Mouse (Mus musculus) mesoderm, embryonic 11.5 days (tissue): ENCODE data around the gene Pde4dip.

Experiments used
- DNase-seq: peaks from one replicate; pipeline ENCODE4 v3.0.0-alpha.2; 2012; ENCODE audit warnings: low read depth, low spot score

The Pde4dip gene

DNA sequence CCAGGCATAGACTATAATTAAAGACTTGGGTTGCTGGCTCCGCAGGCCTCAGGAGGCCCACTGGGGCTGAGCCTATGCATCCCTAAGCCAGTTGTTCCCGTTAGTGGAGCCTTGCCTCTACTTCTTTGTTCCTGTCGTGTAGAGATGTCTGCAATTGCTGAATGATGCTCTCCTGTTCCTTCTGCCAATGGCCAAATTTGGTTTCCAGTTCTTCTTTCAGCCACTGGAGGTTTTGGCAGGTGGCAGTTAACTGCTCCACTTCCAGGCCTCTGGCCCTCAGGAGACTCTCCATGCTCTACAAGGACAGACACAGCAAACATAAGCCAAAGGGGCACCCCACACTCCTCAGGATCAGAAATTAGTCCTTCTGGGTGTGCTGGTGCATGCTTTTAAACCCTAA lies 135.6 kb downstream of the Pde4dip start:
- no peak for DNase-seq

DNA sequence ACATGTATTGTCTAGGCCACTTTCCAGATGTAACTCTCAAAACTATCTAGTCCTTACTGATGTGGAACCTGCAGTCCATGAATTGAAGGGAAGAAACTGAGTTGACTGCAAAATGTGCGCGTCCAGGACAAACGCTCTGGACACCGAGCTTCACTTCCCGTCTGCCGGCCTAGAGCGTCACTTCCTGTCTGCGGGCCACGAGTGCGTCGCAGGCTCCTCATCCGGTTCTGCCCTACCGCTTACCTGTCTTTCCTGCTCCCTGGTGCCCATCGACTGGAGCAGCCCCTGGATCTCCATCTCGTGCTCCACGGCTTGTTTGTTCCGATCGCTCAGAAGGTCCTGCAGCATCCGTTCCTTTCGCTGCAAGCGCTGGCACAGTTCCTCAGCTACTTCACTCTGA lies 136.9 kb downstream of the Pde4dip start:
- no peak for DNase-seq

DNA sequence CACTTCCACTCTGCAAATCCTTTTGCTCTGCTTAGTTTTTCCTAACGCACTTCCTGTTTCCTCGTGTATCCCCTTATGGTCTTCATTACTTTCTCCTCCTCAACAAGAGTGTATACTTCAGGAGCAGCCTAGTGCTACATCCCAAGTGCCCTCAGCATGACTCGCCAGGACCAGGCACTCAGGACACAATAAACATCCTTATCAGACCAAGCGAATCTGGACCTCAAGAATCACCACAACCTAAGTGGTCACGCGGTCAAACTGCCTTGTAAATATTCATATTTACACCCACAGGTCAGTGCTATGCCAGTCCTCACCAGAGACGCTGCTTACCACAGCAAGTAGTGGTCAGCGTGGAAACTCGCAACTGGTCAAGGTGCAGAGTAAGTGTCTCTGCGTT lies 139.7 kb downstream of the Pde4dip start:
- no peak for DNase-seq

DNA sequence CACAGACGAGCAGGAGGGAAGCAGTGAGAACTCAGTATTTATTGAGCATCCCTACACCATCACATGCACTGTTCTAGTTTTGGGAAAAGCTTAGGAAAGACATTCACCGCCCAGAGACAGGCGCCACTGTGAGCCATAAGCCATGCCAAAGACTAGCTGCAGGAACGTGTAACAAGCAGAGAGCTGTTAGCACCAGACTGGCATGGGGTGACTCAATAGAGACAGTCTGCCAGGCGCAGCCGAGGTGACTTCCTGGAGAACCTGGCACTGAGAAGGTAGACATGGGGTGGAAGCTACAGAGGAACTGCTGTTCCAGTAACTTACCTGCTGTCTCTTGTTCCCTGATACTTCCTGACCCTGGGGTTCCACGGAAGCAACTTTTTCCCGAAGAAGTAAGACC lies 145.7 kb downstream of the Pde4dip start:
- DNase-seq: no peak

DNA sequence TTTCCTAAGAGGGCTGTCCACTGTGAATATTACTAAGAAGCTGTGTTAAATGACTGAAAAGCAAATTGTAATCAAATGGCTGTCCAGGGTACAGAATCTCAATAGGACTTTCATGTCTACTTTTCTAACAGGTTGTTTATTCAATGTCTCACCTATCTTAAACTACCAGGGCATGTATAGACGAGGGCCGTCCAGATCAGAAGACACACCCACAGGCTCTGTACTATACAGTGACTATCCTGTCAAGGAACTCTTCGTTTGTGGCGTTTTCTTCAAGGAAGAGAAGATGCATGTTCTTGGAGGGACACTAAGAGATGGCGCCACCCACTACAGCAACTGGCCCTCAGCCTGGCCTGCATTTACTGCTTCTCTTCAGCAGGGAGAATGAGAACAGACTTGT lies 152.9 kb downstream of the Pde4dip start:
- DNase-seq: no peak

DNA sequence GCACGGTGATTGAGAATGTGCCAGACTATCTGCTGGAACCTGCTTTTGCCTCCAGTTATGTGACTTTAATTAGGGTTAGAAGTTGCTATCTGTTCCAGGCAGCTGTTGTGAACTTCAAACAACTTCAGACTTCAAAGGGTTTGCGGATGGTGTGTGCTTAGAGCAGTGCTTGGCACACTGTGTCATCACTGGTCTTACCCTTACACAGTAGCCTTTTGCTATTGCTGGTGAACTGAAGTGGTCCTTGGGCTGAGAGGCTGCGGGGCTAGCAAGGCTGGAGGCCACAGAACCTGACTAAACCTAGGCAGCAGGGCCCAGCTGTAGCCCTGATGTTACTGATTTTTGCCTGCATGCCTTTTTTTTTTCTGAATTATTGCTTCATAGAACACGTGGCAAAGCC lies 154.2 kb downstream of the Pde4dip start:
- DNase-seq: no peak

DNA sequence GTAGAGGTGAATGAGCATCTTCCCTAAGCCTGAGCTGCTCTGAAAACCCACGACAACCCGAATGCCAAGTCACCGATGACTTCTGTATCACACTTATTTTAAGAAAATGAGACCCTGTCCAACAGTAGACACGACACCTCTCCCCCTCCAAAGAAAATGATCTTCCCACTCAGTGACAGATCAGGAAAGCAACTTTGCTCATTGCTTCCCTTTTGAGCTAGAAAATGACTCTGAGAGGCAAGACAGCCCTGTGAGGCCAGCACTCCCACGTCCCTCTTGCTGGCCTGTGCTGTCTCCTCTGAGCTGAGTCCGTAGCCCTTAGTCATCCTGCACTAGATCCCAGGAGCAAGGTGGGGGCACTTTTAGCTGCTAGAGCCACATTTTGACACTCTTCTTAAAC lies 155.9 kb downstream of the Pde4dip start:
- no peak for DNase-seq

DNA sequence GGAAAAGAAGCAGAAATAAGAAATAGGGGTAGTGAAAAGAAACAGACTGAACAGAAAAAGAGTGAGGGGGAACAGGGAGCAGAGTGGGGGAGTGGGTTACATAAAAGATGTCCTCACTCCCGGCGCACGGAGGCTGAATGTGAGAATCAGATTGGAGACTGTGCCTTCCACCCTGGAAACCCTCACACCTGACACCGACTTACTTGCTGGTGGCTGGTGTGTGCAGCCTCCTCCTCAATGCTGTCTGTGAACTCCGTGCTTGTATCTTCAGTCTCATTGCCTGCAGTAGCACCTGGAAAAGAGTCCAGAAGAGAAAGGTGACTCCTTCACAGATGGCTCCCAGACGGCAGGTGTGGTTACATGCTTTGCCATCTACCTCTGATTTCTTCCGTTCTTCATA lies 157.9 kb downstream of the Pde4dip start:
- DNase-seq: no peak

DNA sequence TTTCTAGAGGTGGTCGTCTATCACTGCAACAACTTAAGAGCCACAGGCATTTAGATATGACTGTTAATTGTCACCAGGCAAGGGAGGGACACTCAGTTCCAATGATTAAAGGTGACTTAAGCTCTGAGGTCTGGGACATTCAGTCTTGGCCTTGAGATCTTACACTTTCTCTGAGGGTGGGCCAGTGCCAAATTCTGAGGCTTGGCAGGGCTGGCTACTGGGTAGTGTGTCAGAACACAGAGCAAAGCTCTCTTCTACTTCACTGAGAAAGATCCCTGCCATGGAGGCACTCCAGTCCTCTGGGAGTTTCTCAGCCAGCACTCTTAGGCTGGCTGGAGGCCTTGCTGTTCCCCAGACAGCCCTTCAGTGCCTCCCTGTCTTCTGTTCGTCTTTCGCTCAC lies 158.4 kb downstream of the Pde4dip start:
- DNase-seq: no peak

DNA sequence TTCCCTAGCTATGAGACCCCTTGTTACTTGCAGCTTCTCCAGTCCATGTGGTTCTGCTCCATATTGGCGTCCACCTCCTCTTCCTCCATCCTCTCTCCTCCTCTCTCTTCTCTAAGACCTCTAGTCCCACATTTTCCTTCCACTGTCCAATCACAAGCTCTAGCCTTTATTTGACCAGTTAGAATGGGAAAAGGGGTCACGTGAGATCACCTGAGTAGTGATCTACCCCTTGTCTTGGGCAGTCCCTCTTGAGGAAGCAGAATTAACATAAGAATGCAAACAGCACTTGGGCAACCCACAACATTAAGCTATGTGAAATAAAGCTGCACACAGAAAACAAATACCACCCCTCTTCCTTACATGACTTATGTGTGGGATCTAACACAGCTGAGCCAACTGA lies 160.7 kb downstream of the Pde4dip start:
- no peak for DNase-seq

DNA sequence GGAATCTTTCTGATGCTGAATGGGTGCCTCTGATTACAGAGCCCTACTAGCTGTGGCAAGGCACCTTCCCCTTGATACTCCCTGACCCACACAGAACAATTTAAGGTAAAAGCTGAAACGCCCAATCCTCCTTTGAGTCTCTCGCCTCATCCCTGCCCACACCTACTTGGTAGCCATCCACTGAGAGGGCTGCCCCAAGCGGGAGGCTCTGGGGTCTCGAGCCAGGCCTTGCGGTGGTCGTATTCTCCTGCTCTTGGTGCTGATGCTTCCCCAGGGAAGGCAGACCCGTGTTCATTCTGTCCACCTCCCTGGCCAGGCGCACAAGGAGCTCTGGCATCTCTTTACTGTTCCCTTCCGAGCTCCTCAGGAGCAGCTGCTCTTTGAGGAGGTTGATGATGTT lies 169.4 kb downstream of the Pde4dip start:
- no peak for DNase-seq

DNA sequence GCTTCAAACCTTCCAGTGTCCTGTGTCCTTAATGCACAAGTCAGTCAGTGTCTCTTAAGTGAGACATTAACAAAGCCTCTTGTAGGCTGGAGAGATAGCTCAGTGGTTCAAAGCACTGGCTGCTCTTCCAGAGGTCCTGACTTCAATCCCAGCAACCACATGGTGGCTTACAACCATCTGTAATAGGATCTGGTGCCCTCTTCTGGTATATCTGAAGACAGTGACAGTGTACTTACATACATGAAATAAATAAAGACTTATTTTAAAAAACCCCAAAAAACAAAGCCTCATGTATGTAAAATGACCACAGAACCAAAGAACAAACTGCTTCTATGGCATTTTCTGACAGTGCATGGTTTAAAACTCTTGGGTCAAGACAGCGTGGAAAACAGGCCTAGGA lies 172.6 kb downstream of the Pde4dip start:
- DNase-seq: no peak

DNA sequence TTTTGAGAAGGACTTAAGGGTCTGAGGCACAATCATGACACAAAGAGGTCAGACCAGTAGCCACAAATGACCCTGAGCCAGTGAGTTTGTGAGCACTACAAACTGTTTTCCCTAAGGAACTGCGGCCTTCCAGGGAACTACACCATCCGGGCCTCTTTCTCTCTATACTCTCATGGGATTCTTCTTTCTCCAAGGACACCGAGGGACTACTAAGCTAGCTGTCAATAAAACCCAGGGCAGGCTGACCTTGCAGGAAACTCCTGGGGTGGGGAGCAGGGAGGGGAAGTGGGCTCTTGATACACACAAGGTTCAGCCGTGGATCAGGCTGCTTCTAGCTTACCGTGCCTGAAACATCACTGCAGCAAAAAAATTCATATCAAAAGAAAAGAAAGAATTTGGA lies 177.6 kb downstream of the Pde4dip start:
- DNase-seq: no peak

DNA sequence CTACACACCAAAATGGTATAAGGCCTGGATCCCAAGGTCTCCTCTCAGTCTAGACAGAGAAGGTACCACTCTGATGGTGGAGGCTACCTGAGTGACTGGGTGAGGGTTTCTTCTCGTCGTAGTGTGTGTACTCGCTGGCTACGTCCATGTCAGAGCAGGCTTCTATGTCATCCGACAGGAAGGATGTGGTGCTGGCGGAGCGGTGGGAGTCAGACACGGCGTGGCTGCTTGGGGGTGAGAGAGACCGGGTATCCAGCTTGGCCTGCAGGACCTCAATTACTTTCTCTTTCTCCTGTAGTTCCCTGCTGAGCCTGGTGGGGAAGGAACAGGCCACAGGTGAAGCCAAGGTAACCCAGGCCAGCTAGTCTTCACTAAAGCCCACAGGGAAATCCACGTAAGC lies 178.4 kb downstream of the Pde4dip start:
- no peak for DNase-seq

DNA sequence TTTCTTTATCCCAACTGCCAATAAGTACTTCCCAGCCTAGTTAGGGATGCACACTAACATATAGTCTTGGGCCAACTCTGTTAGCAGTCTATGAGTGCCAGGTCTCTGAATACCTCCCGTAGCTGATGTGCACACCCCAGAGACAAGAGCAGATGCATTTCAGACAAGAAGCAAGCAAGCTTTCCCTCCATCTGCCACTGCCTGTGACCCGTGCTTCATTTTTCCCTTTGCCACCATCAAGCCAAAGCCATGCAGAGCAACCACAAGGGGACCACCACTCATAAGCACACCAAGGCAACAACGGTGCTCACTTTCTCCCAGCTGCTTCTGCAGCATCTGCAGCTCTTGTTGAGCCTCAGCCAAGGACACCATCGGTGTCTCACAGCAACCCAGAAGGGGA lies 181.9 kb downstream of the Pde4dip start:
- DNase-seq: no peak

DNA sequence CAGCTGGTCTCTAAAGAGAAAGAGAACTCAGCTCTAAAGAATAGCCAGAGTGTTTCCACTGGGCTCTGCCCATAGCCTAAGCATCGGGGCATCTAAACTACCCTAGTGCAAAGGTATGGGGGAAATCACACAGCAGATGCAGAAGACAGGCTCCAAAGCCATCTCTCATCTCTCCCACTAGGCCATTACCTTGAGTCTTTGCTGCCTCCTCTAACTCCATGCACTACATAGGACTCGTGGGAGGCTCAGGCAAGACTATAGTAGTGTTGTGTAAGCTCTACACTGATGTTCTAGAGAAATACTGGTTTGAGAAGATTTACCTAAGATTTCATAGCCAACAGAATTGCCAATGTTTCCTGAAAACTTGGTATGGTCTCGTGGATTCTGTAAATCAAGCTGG lies 183.0 kb downstream of the Pde4dip start:
- no peak for DNase-seq

DNA sequence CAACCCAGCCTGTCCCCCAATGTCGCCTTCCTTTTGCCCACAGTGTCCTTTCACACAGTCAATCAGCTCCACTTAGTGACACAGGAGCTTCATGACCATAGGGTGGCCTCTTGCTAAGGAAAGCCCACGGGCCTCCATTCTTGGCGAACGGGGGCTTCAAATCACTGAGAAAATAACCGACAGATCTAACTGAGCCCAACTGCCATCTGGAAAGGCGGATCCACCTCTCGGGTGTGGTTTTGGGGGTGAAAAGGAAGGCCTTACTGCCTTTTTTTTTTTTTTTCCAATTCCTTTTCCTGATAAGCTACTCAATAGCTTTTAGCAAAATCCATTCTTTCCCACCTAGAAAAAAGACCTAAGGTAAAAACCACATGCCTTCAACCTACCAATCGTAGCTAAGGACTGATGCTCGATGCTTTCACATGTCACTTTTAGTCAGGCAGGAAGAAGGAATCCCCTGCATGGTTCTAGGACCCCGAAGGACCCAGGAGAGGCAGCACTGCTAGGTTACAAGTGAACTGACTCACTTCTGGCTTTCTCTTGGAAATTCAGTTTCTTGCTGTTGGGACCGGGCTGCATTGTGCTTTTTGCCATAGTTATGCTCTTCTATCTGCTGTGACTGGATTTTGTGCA lies 185.9 kb downstream of the Pde4dip start:
- no peak for DNase-seq

DNA sequence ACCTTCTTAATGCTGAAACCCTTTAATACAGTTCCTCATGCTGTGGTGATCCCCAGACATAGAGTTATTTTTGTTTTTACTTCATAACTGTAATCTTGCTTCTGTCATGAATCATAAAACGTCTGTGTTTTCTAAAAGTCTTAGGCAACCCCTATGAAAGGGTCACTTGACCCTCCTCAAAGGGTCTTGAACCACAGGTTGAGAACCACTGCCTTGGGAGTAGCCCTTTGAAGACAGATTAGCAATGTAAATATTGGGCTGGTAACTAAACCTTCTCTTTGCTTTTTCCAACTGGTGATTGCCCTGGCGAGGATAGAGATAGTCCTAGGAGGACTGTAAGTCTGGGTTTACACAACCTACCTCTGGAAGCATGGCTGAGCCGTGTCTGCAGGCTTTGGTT lies 187.3 kb downstream of the Pde4dip start:
- no peak for DNase-seq

DNA sequence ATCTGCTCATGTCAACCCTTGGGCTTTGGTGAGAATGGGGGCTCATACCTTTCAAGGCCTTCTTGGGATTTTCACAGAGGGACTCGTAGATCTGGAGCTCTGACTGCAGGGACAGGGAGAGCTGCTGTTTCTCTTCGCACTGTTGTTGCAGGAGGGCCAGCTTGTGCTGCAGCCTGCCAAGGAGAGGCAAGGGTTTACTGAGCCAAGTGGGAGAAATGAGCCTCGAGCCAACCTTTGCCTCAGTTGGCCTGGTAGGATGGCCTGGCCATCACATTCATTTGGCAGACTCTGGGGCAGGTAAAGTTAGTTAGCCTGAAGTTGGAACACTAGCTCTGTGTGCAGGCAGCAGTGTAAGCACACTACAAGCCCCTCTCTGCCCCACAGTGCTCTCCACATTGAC lies 189.4 kb downstream of the Pde4dip start:
- DNase-seq: no peak

DNA sequence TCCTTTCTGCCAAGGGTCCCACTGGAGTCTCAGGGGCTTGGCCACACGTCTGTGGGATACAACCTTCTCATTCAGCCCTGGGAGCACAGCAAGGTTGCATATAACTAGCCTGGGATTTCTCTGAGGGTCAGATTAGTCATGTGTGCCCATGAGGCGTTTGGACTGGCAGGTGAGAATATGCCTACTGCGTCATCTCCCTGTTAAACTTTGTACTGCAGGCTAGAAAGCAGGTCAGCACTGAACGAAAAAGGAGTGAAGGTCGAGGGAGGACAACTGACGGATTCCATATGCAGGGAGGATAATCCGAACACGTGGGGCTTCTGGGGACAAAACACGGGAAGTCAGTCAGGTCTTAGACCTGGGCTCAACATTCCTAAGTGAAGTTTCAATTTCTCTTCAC lies 191.2 kb downstream of the Pde4dip start:
- no peak for DNase-seq

DNA sequence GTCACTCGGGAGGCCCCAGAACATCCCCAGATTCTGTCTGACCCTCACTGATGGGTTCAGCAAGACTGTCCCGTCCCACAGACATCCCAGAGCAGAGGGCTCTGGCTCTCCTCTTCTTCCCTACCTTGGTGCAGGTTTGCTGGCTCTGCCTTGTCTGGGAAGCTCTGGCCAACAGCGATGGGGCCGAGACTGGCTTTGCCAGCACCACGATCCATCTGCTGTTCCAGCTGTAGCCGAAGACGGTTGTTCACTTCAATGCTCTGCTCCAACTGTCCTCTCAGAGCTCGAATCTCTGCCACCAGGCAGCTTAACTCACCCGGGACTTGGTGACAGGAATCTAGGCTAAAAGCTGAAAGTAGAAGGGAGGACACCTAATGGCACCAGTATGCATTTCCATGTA lies 191.6 kb downstream of the Pde4dip start:
- DNase-seq: no peak

DNA sequence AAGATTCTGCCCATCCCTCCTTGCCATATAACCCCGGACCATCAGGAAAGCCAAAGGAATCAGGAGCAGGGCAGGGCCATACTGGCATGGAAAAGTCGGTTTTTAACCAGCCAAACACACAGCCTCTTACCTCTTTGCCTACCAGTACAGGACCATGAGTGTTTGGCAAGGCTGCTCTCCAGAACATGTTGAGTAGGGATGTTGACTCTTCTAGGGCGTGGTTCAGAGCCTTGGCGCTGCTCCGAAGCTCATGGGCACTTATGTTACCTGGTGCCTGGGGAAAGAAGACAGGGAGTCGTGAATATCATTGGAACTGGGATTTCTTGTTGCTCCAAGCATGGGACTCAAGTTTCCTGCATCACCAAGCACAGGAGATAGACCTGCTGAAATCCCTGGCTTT lies 194.7 kb downstream of the Pde4dip start:
- no peak for DNase-seq

DNA sequence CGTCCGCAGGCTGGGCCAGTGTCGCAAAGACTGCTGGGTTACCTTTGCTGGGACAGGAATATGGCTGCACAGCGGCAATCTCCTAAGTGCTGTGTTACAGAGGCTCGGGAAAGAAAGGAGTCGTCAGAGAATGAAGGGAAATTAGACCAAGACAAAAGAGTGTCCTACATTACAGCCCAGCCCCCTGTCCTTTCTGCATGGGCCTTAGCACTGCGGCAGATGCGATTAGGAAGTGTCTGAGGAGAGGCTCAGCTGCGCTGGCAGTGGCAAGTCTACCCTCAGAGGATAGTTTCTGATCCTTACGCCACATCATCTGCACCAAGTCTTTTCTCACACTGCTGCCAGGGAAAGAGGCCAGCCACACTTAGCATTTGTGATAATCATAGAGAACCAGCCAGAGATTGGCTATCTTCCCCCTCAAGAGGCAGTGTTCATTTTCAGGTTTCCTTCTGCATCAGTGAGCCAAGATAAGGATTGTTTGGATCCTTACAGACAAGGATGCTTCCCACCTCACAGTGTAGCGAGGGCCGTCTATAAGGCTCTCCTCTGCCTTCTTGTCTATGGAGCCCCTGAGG lies 197.0 kb downstream of the Pde4dip start:
- no peak for DNase-seq

DNA sequence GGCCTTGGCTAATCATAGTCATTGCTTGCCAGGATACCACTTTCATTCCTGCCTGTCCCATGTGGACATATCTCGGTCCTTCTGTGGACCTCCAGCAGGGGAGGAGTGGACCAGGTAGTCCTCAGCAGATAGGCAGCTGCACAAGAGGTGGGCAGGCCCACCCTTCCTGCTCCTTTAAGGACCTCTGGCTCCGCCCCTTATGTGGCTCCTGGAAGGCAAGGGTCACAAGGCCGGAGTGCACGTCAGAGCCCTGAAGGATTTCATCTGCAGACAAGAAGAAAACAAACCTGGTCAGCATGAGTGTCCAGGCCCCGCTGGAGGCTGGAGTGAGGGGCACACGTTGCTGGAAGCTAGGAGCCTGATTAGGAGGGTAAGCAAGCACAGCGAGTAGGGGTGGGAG lies 197.9 kb downstream of the Pde4dip start:
- DNase-seq: no peak
